Mouse (Mus musculus) ES-E14 (cell line): ENCODE measurements around the gene Pan2. TPM values are rescaled to one million over a fixed set of nuclear protein-coding genes. Genes with fewer than 3 reads are reported as not detected.
A peak's percentile ranks its signal among the peaks of the same experiment; 100 is the strongest.

Experiments used
- DNase-seq: peaks from one replicate; pipeline ENCODE4 v3.0.0-alpha.2; 2013; ENCODE audit warnings: low read depth, low spot score
- H3K27ac ChIP-seq: 2 replicates; pipeline ENCODE4 v1.5.1; 2012; ENCODE audit warnings: low read depth, mild to moderate bottlenecking, low read length, moderate library complexity, mixed read lengths; ENCODE audit not compliant: poor library complexity, insufficient read depth, severe bottlenecking
- H3K36me3 ChIP-seq: 2 replicates; pipeline ENCODE4 v1.6.1; 2012; ENCODE audit warnings: mild to moderate bottlenecking, low read length, moderate library complexity, mixed read lengths; ENCODE audit not compliant: control insufficient read depth, poor library complexity, insufficient read depth, severe bottlenecking
- H3K4me1 ChIP-seq, 2 experiments: fragments of 150-350 bp in 1 of 2; sonication (generic) in 1 of 2; 2 replicates each; pipeline ENCODE4 v1.6.1; 2012; ENCODE audit warnings: low read length in 2 of 2, mild to moderate bottlenecking in 1 of 2, mixed read lengths in 1 of 2; ENCODE audit not compliant: control insufficient read depth in 2 of 2, insufficient read depth in 2 of 2, poor library complexity in 1 of 2
- H3K4me3 ChIP-seq, 2 experiments: fragments of 150-350 bp in 1 of 2; sonication (generic) in 1 of 2; 2 replicates each; pipeline ENCODE4 v1.5.1; 2012; ENCODE audit warnings: low read length in 2 of 2, low read depth in 1 of 2, mild to moderate bottlenecking in 1 of 2, mixed read lengths in 1 of 2; ENCODE audit not compliant: insufficient read depth in 1 of 2, poor library complexity in 1 of 2, severe bottlenecking in 1 of 2
- H3K9ac ChIP-seq: 2 replicates; pipeline ENCODE4 v1.6.1; 2012; ENCODE audit warnings: low read depth, mild to moderate bottlenecking, low read length, mixed read lengths; ENCODE audit not compliant: poor library complexity, insufficient read depth, severe bottlenecking
- H3K9me3 ChIP-seq: fragments of 150-350 bp; sonication (generic); 2 replicates; pipeline ENCODE4 v1.6.1; 2012; ENCODE audit warnings: low read depth, mild to moderate bottlenecking, low read length; ENCODE audit not compliant: control insufficient read depth, insufficient read depth
- CHD2 ChIP-seq: IDR thresholded peaks from 2 replicates; pipeline ENCODE4 v1.6.1; 2014; ENCODE audit warnings: mild to moderate bottlenecking, low read depth, low read length, inconsistent platforms
- HCFC1 ChIP-seq: IDR thresholded peaks from 2 replicates; pipeline ENCODE4 v1.6.1; 2012; ENCODE audit warnings: low read length, inconsistent platforms, borderline replicate concordance; ENCODE audit not compliant: insufficient read depth
- MAFK ChIP-seq: IDR thresholded peaks from 2 replicates; pipeline ENCODE4 v1.6.1; 2014; ENCODE audit warnings: mild to moderate bottlenecking, low read depth, low read length, inconsistent platforms; ENCODE audit not compliant: insufficient read depth
- ZC3H11A ChIP-seq: IDR thresholded peaks from 2 replicates; pipeline ENCODE4 v1.6.1; 2012; ENCODE audit warnings: low read depth, mild to moderate bottlenecking, inconsistent platforms, low read length, borderline replicate concordance
- ZNF384 ChIP-seq: IDR thresholded peaks from 2 replicates; pipeline ENCODE4 v1.6.1; 2012; ENCODE audit warnings: low read depth, low read length, inconsistent platforms
- in situ Hi-C, 2 experiments: fragments of 600-800 bp; cut with MboI; formaldehyde crosslinking; loops; one replicate each; pipeline ENCODE4 v1.15.1; 2025; ENCODE audit warnings: low sequenced_read_pairs in 2 of 2, inconsistent platforms in 1 of 2; ENCODE audit not compliant: unreplicated experiment in 2 of 2
- total RNA-seq: library from RNA; depleted of rRNA; stranded (reverse); fragments of 300-350 nt; gene quantifications from 2 replicates; pipeline ENCODE4 v1.2.3, GENCODE M21; 2012

The Pan2 gene
- total RNA-seq, 1 experiment: 21.9 TPM

GRCm38 (mm10) chr10:128298702-128299171 is 4.4 kb upstream of the Pan2 start, which contains the start of gene Il23a:
Gene Il23a (minus strand): TSS chr10:128298752.
- peak within 1 kb of the TSS; percentile 23 to 30; a peak in 2 of 4 replicates for H3K4me3 ChIP-seq
- DNase-seq: no peak
- peaks cover 0 to 5% of the 10 kb centered on the region in 2 experiments; a peak in 1 of 4 replicates for H3K4me1 ChIP-seq
- H3K36me3 ChIP-seq: no peaks in the 10 kb centered on the region
- no peaks in the 10 kb centered on the region for H3K9me3 ChIP-seq
- TF ChIP-seq CHD2: no peak
- no peak for TF ChIP-seq ZC3H11A
- no peak for TF ChIP-seq HCFC1
- TF ChIP-seq MAFK: no peak
- no peak for TF ChIP-seq ZNF384
- in situ Hi-C loops: no loop called here
- H3K9ac ChIP-seq: peak within 1 kb of the TSS; percentile 27
- H3K27ac ChIP-seq: no peak within 1 kb of the TSS

DNA sequence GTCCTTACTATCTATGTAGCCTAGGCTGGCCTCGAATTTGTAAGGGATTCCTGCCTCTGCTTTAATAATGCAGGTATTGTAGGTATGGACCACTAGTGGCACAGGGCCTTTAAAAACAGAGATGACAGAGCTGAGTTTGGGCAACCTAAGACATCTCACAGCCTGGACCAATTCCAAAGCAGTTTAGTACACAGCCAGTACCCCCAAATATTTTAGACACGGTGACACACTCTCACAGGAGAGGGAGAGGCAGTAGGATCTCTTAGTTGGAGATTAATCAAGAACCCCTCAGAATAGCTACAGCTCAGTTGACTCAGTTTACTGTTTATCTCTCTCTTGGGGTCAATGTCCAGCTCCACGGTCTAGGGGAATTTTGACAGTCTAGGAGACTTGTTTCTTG is 778 bp upstream of the Pan2 start:
- in situ Hi-C loops: no loop called here
- Histone ChIP-seq H3K9ac (peak overlapping the region; percentile 98), H3K4me1 (peaks cover 0 to 6% of the 10 kb centered on the region in 2 experiments; a peak in 1 of 4 replicates), H3K36me3 (no peaks in the 10 kb centered on the region), H3K4me3 (peak overlapping the region; percentile 87 to 89), H3K27ac (peak overlapping the region; percentile 91), H3K9me3 (no peaks in the 10 kb centered on the region)
- no peak for DNase-seq
- TF ChIP-seq ZNF384: no peak

GRCm38 (mm10) chr10:128302785-128303125 is 380 bp upstream of the Pan2 start:
- Histone ChIP-seq H3K9ac (peak overlapping the region; percentile 98), H3K4me3 (peak overlapping the region; percentile 87 to 89), H3K36me3 (peaks cover under 1% of the 10 kb centered on the region; the same call in 1 of the 2 replicates), H3K27ac (peak overlapping the region; percentile 91), H3K9me3 (no peaks in the 10 kb centered on the region), H3K4me1 (peaks cover 0 to 6% of the 10 kb centered on the region in 2 experiments; a peak in 1 of 4 replicates)
- DNase-seq: no peak
- in situ Hi-C loops: no loop called here
- no peak for TF ChIP-seq HCFC1
- no peak for TF ChIP-seq MAFK
- no peak for TF ChIP-seq CHD2
- no peak for TF ChIP-seq ZNF384
- TF ChIP-seq ZC3H11A: no peak

- Histone ChIP-seq H3K9me3 (no peaks in the 10 kb centered on the region), H3K36me3 (peaks cover 34% of the 10 kb centered on the region), H3K9ac (no peak overlapping the region), H3K4me3 (no peak overlapping the region), H3K27ac (no peak overlapping the region), H3K4me1 (peaks cover 3 to 4% of the 10 kb centered on the region in 2 experiments; a peak in 1 of 4 replicates)
- TF ChIP-seq ZC3H11A (no peak), MAFK (no peak), CHD2 (no peak), HCFC1 (no peak), ZNF384 (no peak)
- in situ Hi-C loops: no loop called here
- no peak for DNase-seq
Measured at GRCm38 (mm10) chr10:128309654-128310053, 6.5 kb downstream of the Pan2 start.

DNA sequence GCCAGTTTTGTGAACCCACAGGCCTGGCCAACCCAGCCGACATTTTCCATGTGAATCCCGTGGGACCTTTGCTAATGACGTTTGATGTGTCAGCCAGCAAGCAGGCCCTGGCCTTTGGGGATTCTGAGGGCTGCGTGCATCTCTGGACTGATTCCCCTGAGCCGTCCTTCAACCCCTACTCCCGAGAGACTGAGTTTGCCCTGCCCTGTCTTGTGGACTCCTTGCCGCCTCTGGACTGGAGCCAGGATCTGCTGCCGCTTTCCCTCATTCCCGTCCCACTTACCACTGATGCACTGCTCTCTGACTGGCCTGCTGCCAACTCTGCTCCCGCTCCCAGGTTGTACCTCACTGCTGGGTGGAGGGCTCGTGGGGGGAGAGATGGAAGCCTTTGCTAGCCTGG is 7.0 kb downstream of the Pan2 start:
- H3K27ac ChIP-seq: no peak overlapping the region
- in situ Hi-C loops: no loop called here
- H3K9ac ChIP-seq: no peak overlapping the region
- H3K36me3 ChIP-seq: peaks cover 39% of the 10 kb centered on the region
- TF ChIP-seq CHD2: no peak
- no peak for TF ChIP-seq ZC3H11A
- no peak for TF ChIP-seq ZNF384
- TF ChIP-seq MAFK: no peak
- no peak for TF ChIP-seq HCFC1
- H3K4me3 ChIP-seq: no peak overlapping the region
- no peak for DNase-seq
- peaks cover 3 to 4% of the 10 kb centered on the region in 2 experiments; a peak in 1 of 4 replicates for H3K4me1 ChIP-seq
- no peaks in the 10 kb centered on the region for H3K9me3 ChIP-seq
